Mouse (Mus musculus): ENCODE measurements at regions not wholly inside any gene's neighbourhood (a gene's known extent, or its start where the extent isn't known, plus 50 kb on each side); places are given as distances from the start of the nearest gene placed in this dataset.

- Histone ChIP-seq H3K4me1 (ENCODE audit: control insufficient read depth, insufficient read depth, low read length) (peaks cover 4% of the 10 kb centered on the region), H3K27ac (ENCODE audit: control insufficient read depth, insufficient read depth, low read depth, low read length, poor library complexity) (0 out of 2 replicates have a peak overlapping the region, but pooled peaks have one; percentile 2), H3K4me3 (replicated peaks; ENCODE audit: control insufficient read depth, low read depth, low read length) (no peak overlapping the region)
- TF ChIP-seq POLR2A (IDR thresholded peaks at IDR 0.05; ENCODE audit: borderline replicate concordance, control insufficient read depth, low read depth, low read length) (no peak), CTCF (IDR thresholded peaks at IDR 0.05; ENCODE audit: control insufficient read depth, insufficient read depth, low read length) (no peak)
- WGBS: 29% methylated on average over 3 of the region's 3 CpGs
Observed at GRCm38 (mm10) chr10:43729184-43729583, 151.1 kb downstream of the Cd24a start.

GRCm38 (mm10) chr10:43733618-43734415 is 155.7 kb downstream of the Cd24a start:
- Histone ChIP-seq H3K27ac (ENCODE audit: control insufficient read depth, insufficient read depth, low read depth, low read length, poor library complexity) (no peak overlapping the region), H3K4me1 (ENCODE audit: control insufficient read depth, insufficient read depth, low read length) (peaks cover 5% of the 10 kb centered on the region), H3K4me3 (replicated peaks; ENCODE audit: control insufficient read depth, low read depth, low read length) (no peak overlapping the region)
- TF ChIP-seq POLR2A (IDR thresholded peaks at IDR 0.05; ENCODE audit: borderline replicate concordance, control insufficient read depth, low read depth, low read length): no peak
- no peak for TF ChIP-seq CTCF (IDR thresholded peaks at IDR 0.05; ENCODE audit: control insufficient read depth, insufficient read depth, low read length)
- WGBS: 78% methylated on average over 13 of the region's 13 CpGs

GRCm38 (mm10) chr10:43739181-43739580 is 161.1 kb downstream of the Cd24a start:
- H3K27ac ChIP-seq (ENCODE audit: control insufficient read depth, insufficient read depth, low read depth, low read length, poor library complexity): peak overlapping the region; percentile 40; the same call in 1 of the 2 replicates
- no peak overlapping the region for H3K4me3 ChIP-seq (replicated peaks; ENCODE audit: control insufficient read depth, low read depth, low read length)
- 33% methylated on average over 2 of the region's 2 CpGs for WGBS
- peaks cover 9% of the 10 kb centered on the region for H3K4me1 ChIP-seq (ENCODE audit: control insufficient read depth, insufficient read depth, low read length)
- no peak for TF ChIP-seq CTCF (IDR thresholded peaks at IDR 0.05; ENCODE audit: control insufficient read depth, insufficient read depth, low read length)
- TF ChIP-seq POLR2A (IDR thresholded peaks at IDR 0.05; ENCODE audit: borderline replicate concordance, control insufficient read depth, low read depth, low read length): no peak

GRCm38 (mm10) chr10:43739718-43740117 is 161.6 kb downstream of the Cd24a start:
- H3K4me1 ChIP-seq (ENCODE audit: control insufficient read depth, insufficient read depth, low read length): peaks cover 9% of the 10 kb centered on the region
- TF ChIP-seq POLR2A (IDR thresholded peaks at IDR 0.05; ENCODE audit: borderline replicate concordance, control insufficient read depth, low read depth, low read length) (peak; percentile 18; the same call in 1 of the 2 replicates), CTCF (IDR thresholded peaks at IDR 0.05; ENCODE audit: control insufficient read depth, insufficient read depth, low read length) (no peak)
- peak overlapping the region; percentile 40 for H3K27ac ChIP-seq (ENCODE audit: control insufficient read depth, insufficient read depth, low read depth, low read length, poor library complexity)
- H3K4me3 ChIP-seq (replicated peaks; ENCODE audit: control insufficient read depth, low read depth, low read length): no peak overlapping the region
- WGBS: 30% methylated on average over 8 of the region's 8 CpGs

- 15% methylated on average over 13 of the region's 13 CpGs for WGBS
Observed at GRCm38 (mm10) chr10:43740204-43740865, 161.2 kb downstream of the Qrsl1 start.

GRCm38 (mm10) chr10:43741361-43742084 is 160.0 kb downstream of the Qrsl1 start:
- TF ChIP-seq POLR2A (IDR thresholded peaks at IDR 0.05; ENCODE audit: borderline replicate concordance, control insufficient read depth, low read depth, low read length): no peak
- TF ChIP-seq CTCF (IDR thresholded peaks at IDR 0.05; ENCODE audit: control insufficient read depth, insufficient read depth, low read length): no peak
- H3K27ac ChIP-seq (ENCODE audit: control insufficient read depth, insufficient read depth, low read depth, low read length, poor library complexity): no peak overlapping the region
- peaks cover 9% of the 10 kb centered on the region for H3K4me1 ChIP-seq (ENCODE audit: control insufficient read depth, insufficient read depth, low read length)
- H3K4me3 ChIP-seq (replicated peaks; ENCODE audit: control insufficient read depth, low read depth, low read length): no peak overlapping the region
- 82% methylated on average over 18 of the region's 18 CpGs for WGBS

More at GRCm38 (mm10) chr10:43740204-43740865, 161.2 kb downstream of the Qrsl1 start:
- Histone ChIP-seq H3K4me3 (replicated peaks; ENCODE audit: control insufficient read depth, low read depth, low read length) (no peak overlapping the region), H3K27ac (ENCODE audit: control insufficient read depth, insufficient read depth, low read depth, low read length, poor library complexity) (peak overlapping the region; percentile 77), H3K4me1 (ENCODE audit: control insufficient read depth, insufficient read depth, low read length) (peaks cover 9% of the 10 kb centered on the region)
- TF ChIP-seq POLR2A (IDR thresholded peaks at IDR 0.05; ENCODE audit: borderline replicate concordance, control insufficient read depth, low read depth, low read length) (no peak), CTCF (IDR thresholded peaks at IDR 0.05; ENCODE audit: control insufficient read depth, insufficient read depth, low read length) (no peak)

GRCm38 (mm10) chr10:43742085-43743054 is 159.2 kb downstream of the Qrsl1 start:
- Histone ChIP-seq H3K4me1 (ENCODE audit: control insufficient read depth, insufficient read depth, low read length) (peaks cover 9% of the 10 kb centered on the region), H3K4me3 (replicated peaks; ENCODE audit: control insufficient read depth, low read depth, low read length) (peak overlapping the region; percentile 23), H3K27ac (ENCODE audit: control insufficient read depth, insufficient read depth, low read depth, low read length, poor library complexity) (peak overlapping the region; percentile 5; the same call in 1 of the 2 replicates)
- TF ChIP-seq CTCF (IDR thresholded peaks at IDR 0.05; ENCODE audit: control insufficient read depth, insufficient read depth, low read length) (no peak), POLR2A (IDR thresholded peaks at IDR 0.05; ENCODE audit: borderline replicate concordance, control insufficient read depth, low read depth, low read length) (no peak)
- WGBS: 28% methylated on average over 15 of the region's 15 CpGs

Data from bone marrow, adult 2 months (tissue).